Mouse (Mus musculus) hindbrain, embryonic 10.5 days (tissue): ENCODE measurements at regions not wholly inside any gene's neighbourhood (a gene's known extent, or its start where the extent isn't known, plus 50 kb on each side); places are given as distances from the start of the nearest gene placed in this dataset.
A peak's percentile ranks its signal among the peaks of the same experiment; 100 is the strongest.
"Not testable (repeated sequence)": the region's sequence is repeated elsewhere in the genome, so short reads cannot be mapped to it uniquely, and the experiment has no call there.

Experiments
- DNase-seq: peaks from one replicate; pipeline ENCODE4 v3.0.0-alpha.2; 2017; ENCODE audit warnings: low spot score
- H3K27ac ChIP-seq: fragments of 300-500 bp; sonication (generic); 2 replicates; pipeline ENCODE4 v1.5.1; 2016; ENCODE audit warnings: mild to moderate bottlenecking, moderate library complexity
- H3K27me3 ChIP-seq: fragments of 300-500 bp; sonication (generic); 2 replicates; pipeline ENCODE4 v1.6.1; 2016; ENCODE audit warnings: mild to moderate bottlenecking; ENCODE audit not compliant: poor library complexity, insufficient read depth, severe bottlenecking
- H3K36me3 ChIP-seq: fragments of 300-500 bp; sonication (generic); 2 replicates; pipeline ENCODE4 v1.6.1; 2016; ENCODE audit warnings: mild to moderate bottlenecking, moderate library complexity
- H3K4me1 ChIP-seq: fragments of 300-500 bp; sonication (generic); replicated peaks from 2 replicates; pipeline ENCODE4 v1.6.1; 2016; ENCODE audit warnings: mild to moderate bottlenecking
- H3K4me3 ChIP-seq: fragments of 300-500 bp; sonication (generic); 2 replicates; pipeline ENCODE4 v1.5.1; 2016; ENCODE audit warnings: mild to moderate bottlenecking, moderate library complexity
- H3K9me3 ChIP-seq: fragments of 300-500 bp; sonication (generic); 2 replicates; pipeline ENCODE4 v1.6.1; 2016; ENCODE audit warnings: mild to moderate bottlenecking, moderate library complexity
- WGBS: fragments of 180-500 bp; shearing (Covaris S2); methylation state at CpG from one replicate; pipeline ENCODE4 v1.1.7; 2016; 5-methylcytosine and 5-hydroxymethylcytosine counted together

GRCm38 (mm10) chr6:13763636-13764035 lies 76.1 kb downstream of the Gpr85 start:
- H3K36me3 ChIP-seq, H3K4me3 ChIP-seq, H3K4me1 ChIP-seq, H3K27me3 ChIP-seq, H3K9me3 ChIP-seq, DNase-seq, H3K27ac ChIP-seq: not testable (repeated sequence)
- WGBS: 84% methylated on average over 4 of the region's 4 CpGs

GRCm38 (mm10) chr6:13759431-13759830 lies 80.3 kb downstream of the Gpr85 start:
- Histone ChIP-seq H3K4me1 (no peaks in the 10 kb centered on the region), H3K36me3 (no peaks in the 10 kb centered on the region), H3K4me3 (no peak overlapping the region), H3K9me3 (no peaks in the 10 kb centered on the region), H3K27me3 (no peaks in the 10 kb centered on the region), H3K27ac (no peak overlapping the region)
- no peak for DNase-seq
- 89% methylated on average over 2 of the region's 2 CpGs for WGBS

GRCm38 (mm10) chr6:13758946-13759345 lies 80.8 kb downstream of the Gpr85 start:
- no peaks in the 10 kb centered on the region for H3K36me3 ChIP-seq
- no peak overlapping the region for H3K27ac ChIP-seq
- no peaks in the 10 kb centered on the region for H3K4me1 ChIP-seq
- H3K9me3 ChIP-seq: no peaks in the 10 kb centered on the region
- DNase-seq: no peak
- H3K4me3 ChIP-seq: no peak overlapping the region
- H3K27me3 ChIP-seq: no peaks in the 10 kb centered on the region

GRCm38 (mm10) chr6:13748931-13749638 lies 71.3 kb upstream of the Bmt2 start:
- peaks cover 8% of the 10 kb centered on the region for H3K4me1 ChIP-seq
- H3K27me3 ChIP-seq: no peaks in the 10 kb centered on the region
- H3K4me3 ChIP-seq: no peak overlapping the region
- no peak for DNase-seq
- no peaks in the 10 kb centered on the region for H3K9me3 ChIP-seq
- no peak overlapping the region for H3K27ac ChIP-seq
- no peaks in the 10 kb centered on the region for H3K36me3 ChIP-seq
- 60% methylated on average over 7 of the region's 7 CpGs for WGBS

GRCm38 (mm10) chr6:13747969-13748368 lies 70.2 kb upstream of the Bmt2 start:
- no peaks in the 10 kb centered on the region for H3K36me3 ChIP-seq
- H3K4me1 ChIP-seq: peaks cover 8% of the 10 kb centered on the region
- H3K9me3 ChIP-seq: no peaks in the 10 kb centered on the region
- H3K4me3 ChIP-seq: peak overlapping the region; percentile 18; the same call in 1 of the 2 replicates
- no peaks in the 10 kb centered on the region for H3K27me3 ChIP-seq
- peak overlapping the region; percentile 66 for H3K27ac ChIP-seq
- WGBS: 11% methylated on average over 8 of the region's 8 CpGs
- peak; percentile 24 for DNase-seq

- no peaks in the 10 kb centered on the region for H3K36me3 ChIP-seq
- no peaks in the 10 kb centered on the region for H3K27me3 ChIP-seq
- WGBS: 89% methylated on average over 8 of the region's 8 CpGs
- no peak for DNase-seq
- H3K4me3 ChIP-seq: no peak overlapping the region
- no peaks in the 10 kb centered on the region for H3K9me3 ChIP-seq
- H3K27ac ChIP-seq: no peak overlapping the region
- peaks cover 8% of the 10 kb centered on the region for H3K4me1 ChIP-seq
These were observed 69.1 kb upstream of the Bmt2 start for GRCm38 (mm10) chr6:13746577-13747482.
